Mouse (Mus musculus): ENCODE measurements around the gene Pygb.

DNA sequence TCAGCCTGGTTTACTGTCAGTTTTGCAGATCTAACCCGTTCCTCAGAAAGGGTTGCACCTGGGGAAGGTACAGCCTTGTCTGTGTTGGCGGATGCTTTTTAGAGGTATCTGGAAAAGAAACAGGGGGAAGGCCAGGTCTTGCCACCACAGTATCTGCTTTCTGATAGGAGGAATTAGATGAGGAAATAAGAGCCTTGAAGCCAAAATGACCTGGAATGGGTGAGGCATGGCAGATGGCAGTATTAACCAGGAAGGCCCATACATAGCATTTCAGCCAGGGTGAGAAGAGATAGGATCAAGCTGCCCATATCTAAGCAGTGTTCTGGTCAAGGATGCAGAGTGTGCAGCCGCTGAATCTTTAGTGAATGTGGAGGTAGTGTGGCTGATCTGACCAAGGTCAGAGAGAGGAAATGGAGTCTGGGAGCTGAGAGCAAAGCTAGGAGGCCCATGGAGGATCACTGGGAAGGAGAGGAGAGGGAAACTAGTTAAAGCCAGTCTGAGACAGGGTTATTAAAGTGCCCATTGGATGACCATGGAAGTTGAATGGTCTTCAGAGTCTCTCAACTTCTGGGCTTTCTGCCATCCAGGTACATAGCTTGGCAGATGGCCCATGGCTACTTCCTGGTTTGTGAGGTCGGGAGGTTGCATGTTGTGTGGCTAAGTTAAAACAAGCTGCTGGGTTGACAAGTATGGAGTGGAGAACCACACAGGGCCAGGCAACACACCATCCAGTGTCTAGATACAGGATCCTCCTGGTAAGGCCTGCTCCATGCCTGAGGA lies 20.3 kb upstream of the Pygb start:
- no peak for TF ChIP-seq POLR2A (IDR thresholded peaks at IDR 0.05; ENCODE audit: insufficient read depth, low read length)
- TF ChIP-seq CTCF (IDR thresholded peaks at IDR 0.05; ENCODE audit: low read depth, low read length) = no peak
- TF ChIP-seq EP300 (IDR thresholded peaks at IDR 0.05; ENCODE audit: insufficient read depth, low read depth, low read length) = no peak

Data from ES-Bruce4 (cell line).